Mouse (Mus musculus) liver, adult 2 months (tissue): Measurements from ENCODE around the gene Hspb9.

Experiments used
- CTCF ChIP-seq: fragments of 200-500 bp; IDR thresholded peaks from 2 replicates; pipeline ENCODE4 v1.5.1; 2011; ENCODE audit warnings: low read depth, low read length, control low read depth
- POLR2A ChIP-seq: fragments of 200-500 bp; IDR thresholded peaks from 2 replicates; pipeline ENCODE4 v1.6.1; 2011; ENCODE audit warnings: low read length, control low read depth; ENCODE audit not compliant: insufficient read depth; ENCODE audit errors: extremely low read depth

DNA sequence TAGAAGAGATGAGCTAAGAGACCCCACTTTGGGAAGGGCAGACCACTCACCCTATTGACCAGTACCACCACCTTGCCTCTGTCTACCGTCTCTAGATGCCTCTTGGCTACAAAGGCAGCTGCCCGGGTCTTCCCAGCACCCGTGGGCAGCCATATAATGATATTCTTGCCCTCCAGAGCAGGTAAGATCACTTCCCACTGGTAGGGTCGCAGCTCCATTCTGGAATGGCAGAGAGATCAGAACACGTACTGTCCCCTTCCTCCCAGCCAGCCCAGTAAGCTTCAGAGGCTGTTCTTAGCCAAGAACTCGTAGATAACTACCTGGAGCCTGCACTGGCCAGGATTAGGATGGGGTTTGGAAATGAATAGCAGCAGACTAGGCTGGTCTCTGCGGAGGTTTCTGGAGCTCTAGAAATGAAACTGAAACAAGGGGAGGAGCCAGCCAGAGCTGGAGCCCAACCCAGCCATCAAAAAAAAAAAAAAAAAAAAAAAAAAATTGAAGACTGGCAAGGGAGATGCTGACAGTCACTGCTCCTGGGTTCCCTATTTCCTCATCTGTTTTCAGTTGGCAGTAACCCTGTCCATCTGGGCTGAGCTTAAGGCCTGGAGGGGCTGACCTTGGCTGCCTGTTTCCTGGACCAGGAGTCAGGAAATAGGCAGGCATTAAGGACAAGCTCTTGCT, 9.7 kb upstream of the Hspb9 start, which contains the start of gene Dhx58:
- no peak for TF ChIP-seq POLR2A
- TF ChIP-seq CTCF: no peak
